Mouse (Mus musculus) layer of hippocampus, adult 11-12 months (tissue): ENCODE data around the gene Egln1.

ENCODE experiments used
- DNase-seq: peaks from one replicate; pipeline ENCODE4 v3.0.0; 2022; ENCODE audit warnings: low spot score

Egln1 gene

DNA sequence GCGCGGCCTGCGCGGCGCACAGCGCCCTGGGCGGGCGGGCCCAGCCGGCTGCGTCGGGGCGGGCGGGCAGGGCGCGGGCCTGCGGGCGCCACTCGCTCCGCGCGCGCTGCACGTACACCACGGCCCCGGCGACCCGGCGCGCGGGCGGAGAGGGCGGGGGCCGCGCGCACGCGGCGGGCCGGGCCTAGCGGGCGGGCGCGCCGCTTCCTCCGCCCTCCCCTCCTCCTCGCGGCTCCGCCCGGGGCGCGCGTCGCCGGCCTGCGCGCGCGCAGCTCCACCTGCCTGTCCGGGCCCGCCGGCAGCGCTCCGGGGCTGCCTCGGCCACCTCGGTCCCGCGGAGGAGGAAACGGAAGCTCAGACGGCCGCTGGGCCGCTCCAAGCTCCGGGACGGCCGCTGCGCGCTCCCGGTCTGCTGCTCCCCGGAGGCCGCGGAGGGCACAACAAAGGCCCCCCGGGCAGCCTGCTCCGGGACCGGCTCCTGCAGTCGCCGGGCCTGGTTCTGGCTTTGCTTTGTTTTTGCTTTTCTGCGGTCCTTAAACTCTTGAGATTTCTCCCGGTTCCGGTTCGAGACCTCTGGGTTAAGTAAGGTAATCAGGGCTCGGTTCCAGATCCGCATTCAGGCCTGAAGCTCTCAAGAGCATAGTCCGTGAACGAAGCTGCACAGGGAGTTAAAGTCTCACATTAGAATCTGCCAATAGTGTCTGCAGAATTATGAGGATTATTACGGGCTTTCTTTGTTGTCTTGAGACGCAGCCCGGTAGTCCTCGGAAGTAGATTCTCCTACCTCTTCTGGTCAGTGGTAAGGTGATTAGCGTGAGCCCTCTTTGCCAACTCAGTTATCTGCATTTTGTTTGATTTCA, at the start of gene Egln1:
Gene Egln1, minus strand, starts transcription at position 116 of the 860 bp plus-strand sequence.
- DNase-seq = peak; percentile 76

DNA sequence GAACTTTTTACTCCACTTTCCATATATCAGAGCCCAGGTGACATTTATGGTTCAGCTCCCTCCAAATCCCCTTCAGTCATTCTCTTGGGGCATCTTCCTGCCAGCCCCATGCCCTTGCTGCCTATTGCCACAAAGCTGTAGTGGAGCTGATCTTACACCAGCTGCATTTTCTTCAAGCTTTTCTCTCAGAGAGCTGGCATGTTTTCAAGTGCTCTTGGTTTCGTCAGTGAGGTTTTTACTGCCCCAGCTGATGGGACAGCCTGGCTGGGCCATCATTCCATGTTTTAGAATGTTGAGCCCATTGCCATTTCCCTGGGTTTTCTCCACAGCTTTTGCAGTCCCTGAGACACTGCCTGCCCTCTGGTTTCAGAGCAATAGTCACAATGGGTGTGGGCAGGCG, 46.7 kb upstream of the Egln1 start:
- DNase-seq = no peak

DNA sequence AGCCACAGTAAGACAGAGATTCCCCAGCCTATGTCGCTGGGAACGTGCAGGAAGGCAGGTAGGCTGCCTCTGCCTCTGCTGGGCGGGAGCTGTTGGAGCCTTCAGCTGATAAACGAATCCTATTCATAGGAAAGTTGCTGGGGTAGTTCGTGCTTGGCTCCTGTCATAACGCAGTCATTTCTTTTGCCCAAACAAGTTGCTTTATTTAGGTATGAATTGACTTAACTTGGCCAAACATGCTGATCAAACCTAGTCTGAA, 42.5 kb upstream of the Egln1 start:
- no peak for DNase-seq

DNA sequence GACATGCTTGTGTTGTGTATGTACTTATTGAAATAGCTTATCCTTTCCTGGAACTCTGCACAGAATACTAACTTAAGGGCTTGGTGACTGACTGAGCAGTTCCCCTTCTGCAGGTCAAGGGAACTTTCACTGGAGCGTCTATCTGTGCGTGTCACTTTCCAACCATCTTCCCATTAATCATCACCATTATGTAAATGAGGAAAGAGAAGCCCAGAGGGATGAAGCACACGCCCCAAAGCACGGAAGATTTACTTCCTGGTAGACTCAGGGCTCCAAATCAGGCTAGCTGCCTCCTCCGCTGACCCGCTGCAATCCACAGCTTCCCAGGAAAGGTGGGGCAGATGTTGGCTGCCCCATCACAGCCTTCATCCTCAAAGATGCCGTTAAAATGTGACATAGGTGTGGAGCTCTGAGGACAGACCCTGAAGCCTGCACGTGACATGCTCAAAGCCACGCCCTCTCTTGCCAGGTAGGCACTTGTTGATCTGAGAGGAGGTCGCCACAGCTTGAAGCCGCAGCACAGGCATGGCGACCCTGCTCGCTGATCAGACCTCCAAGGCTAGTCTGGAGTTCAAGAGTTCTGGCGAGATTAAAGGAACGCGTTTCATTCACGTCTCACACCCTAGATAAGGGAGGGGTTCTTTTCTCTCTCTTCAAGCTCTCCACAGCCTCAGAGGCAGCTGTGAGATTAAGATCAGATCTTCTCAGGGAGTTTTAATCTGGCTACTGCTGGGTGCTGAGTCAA, 42.0 kb upstream of the Egln1 start:
- DNase-seq = no peak

DNA sequence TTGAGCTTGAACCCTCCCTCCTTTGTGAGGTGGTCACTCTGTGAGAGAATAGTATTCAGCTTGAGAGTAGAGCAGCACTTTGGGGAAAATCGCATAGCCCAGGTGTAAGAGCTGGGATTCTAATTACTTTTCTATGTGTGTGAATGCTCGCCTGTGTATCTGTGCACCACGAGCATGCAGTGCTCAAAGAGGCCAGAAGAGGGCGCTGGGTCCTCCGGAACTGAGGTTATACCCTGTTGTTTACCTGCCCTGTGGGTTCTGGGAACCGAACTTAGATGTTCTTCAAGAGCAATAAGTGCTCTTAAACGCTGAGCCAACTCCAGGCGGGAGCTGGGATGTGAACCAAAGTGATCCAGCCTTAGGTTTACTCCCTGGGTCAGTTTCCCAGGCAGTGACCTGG, 31.7 kb upstream of the Egln1 start:
- no peak for DNase-seq

DNA sequence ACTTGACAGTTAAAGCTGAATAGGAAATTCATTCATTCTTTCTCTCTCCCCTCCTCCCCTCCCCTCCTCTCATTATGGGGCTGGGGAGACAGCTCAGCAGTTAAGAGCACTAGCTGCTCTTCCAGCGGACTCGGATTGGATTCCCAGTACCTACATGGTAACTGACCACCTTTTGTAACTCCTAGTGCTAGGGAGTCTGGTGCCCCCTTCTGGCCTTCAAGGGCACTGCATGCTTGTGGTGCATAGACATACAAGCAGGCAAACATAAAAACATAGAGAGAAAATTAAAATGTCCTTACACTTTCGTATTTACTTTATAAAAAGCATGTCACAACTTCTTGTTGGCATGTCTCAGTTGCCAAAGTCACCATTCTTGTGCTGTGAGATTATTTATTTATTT, 30.9 kb upstream of the Egln1 start:
- DNase-seq = no peak

DNA sequence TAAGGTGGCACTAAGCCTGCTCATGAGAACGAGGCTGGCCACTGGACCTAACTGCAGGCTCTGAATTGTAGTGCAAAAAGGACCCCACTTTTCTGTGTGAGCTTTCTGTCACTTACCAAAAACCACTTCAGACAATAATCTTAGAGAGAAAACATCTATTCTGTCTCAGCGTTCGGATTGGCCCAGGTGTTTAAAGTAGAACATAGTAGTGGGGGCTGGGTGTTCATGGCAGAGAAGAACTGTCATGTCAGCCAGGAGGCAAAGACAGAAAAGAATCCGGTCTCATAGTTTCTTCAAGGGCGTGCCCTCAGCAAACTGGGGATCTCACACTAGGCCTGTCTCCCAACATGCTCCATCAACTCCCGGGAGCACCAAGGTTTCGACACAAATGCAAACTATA, 28.9 kb upstream of the Egln1 start:
- DNase-seq = no peak

DNA sequence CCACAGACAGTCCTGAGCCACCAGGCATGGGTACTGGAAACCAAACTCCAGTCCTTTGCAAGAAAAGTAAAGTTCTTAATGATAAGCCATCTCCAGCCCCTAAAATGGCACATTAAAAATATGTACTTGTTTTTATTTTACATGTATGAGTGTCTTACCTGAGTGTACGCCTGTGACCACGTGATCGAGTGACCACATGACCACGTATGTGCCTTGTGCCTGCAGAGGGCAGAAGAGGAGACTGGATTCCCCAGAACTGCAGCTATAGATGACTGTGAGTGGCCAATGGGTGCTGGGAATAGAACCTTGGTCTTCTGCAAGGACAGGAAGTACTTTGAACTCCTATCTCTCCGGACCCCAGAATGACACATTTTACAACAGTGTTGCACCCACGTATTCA, 27.1 kb upstream of the Egln1 start:
- DNase-seq = no peak

DNA sequence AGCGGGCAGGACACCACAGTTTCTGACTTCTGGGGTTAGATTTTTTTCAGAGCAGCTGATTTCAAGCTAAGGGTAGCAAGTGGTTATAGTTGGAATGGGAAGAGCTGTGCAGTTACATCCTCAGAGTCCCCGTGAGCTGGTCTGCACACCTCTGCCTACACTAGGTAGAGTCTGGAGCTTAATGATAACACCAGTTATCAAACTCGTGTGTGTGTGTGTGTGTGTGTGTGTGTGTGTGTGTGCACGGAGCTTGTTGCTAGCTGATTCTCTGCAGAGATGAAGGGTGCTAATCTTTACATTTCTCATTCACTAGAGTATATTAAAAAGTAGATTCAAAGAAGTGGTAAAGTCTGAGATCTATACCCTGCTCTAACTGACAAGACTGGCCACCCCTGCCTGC, 25.1 kb upstream of the Egln1 start:
- no peak for DNase-seq

DNA sequence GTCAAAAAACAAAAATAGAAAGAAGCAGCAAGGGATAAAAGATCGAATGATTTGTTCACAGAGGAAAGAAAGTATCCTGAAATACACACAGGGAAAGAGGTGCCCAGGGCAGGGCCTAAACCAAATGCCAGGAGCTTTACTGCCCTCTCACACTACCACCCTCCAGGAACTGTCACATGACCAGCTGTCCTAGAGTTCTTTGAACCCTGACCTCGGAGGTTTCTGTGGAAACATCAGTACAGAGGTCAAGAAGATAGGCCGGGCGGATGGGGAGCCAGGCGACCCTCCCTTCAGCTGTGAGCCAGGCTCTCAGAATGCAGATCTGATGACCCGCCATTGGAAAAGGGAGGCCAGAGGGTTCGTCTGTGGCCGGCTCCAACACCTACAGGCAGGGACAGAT, 24.1 kb upstream of the Egln1 start:
- DNase-seq = no peak

DNA sequence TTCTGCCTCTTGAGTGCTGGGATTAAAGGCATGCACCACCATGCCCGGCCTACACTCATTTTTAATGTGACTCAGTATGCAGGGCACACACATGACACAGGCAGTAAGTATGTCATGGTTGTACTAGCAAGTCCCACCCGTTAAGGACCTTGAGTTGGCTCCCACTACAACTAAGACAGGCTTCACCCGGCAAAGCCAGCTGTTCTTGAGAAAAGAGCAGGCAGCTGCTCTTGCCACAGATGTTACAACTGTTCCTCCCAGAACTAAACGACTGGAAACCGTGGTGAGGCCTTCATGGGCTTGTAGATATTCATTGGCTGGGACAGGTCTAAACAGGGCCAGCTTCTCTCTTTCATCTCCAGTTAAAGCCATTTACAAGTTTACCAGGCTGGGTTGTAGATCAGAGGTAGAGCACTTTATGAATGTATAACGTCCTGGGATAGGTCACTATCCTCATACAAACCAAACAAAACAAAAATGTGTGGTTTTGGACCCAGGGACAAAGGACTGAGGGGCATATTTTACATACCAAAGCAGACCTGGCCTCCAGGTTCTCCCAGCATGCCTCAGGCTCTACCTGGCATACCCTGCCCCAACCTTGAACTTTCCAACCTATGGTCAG, 21.3 kb upstream of the Egln1 start:
- no peak for DNase-seq

DNA sequence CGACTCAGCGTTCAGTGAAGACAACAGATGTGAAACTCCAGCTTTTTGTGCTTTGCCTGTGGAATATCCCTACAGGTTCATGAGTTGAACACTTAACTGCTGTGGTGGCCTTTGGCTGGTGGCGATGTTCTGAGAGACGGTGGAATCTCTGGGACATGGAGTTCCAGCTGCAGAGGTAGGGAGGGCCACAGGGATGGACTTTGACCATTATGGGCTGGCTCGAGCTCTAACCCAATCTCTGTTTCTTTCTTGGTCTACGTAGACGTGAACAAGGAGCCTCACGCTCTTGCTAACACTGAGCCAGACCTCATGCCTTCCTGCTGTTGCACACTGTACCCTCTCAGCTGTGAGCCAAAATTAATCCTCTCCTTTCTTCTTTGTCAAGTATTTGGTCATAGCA, 15.8 kb upstream of the Egln1 start:
- no peak for DNase-seq

DNA sequence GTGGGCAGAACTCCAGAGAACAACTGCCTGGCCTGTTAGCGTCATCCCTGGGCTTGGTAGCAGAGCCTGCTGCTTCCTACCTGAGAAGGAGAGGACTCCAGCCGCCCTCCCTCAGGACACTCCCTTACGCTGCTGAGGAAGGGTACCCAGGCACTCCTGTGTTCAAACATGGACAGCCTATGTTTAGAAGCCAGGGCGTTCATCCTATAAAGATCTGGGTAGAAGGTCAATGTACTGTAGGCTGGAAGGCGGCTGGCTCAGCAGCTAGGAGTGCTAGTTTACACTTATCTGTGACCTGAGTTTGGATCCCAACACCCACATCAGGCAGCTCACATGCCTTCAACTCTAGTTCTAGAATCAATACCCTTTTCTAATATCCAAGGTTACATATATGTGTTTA, 14.1 kb upstream of the Egln1 start:
- no peak for DNase-seq

DNA sequence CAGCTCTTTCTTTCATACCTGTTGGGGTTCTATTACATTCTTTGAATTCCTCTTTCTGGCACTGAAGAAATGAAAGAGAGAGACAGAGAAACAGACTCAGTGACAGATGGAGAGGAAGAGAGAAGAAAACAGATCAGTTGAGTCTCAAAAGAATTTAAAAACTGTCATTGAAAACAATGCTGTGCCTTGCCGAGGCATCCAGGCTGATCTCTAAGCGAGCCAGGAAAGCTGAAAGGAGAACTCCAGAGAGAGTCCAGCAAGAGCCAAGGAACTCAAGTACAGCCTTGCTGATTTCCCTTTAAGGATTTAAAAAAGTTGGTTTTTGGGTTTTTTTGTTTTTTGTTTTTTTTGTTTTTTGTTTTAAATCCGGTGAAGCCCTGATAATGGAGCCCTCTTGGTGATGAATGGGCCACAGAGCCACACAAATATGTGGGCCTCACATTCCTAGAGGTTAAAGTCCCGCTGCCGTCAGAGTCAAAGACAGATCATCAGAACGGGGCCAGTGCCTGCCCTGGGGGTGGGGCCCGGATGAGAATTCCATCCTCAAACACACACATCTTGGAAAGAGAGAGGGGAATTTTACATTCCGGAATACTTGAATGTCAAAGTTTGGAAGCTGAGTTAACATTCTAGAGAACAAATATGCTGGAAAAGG, 11.2 kb upstream of the Egln1 start:
- DNase-seq = no peak

DNA sequence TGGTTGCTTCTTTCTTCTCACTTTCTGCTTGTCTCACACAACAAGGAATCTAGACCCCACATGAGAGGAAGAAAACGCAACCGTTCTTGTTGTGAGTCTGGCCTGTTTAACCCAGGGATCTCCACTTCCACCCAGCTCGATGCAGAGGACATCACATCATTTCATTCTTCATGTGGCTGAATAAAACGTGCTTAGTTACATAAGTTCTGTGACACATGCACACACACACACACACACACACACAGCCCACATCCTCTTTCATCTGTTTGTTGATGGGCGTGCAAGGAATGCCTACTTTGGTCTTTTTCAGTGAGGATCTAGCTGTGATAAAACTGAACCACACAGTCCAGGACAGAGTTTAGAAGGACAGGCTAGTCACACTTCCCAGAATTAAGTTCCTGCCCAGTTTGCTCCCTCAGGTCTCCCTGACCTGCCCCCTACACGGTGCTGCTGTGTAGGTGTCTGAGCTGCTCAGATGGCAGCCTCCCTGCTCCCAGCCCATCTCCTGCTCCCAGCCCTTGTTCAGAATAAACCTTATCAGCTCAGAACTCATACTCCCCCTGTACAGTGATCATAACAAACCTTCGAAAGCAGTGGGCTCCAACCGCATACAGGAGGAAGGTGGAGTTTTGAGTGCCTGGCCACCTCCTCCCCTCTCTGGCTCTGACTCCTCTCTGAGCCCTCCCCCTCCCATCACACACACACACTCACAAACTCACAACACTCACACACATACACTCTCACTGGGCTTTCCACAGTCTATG, 10.5 kb upstream of the Egln1 start:
- no peak for DNase-seq

DNA sequence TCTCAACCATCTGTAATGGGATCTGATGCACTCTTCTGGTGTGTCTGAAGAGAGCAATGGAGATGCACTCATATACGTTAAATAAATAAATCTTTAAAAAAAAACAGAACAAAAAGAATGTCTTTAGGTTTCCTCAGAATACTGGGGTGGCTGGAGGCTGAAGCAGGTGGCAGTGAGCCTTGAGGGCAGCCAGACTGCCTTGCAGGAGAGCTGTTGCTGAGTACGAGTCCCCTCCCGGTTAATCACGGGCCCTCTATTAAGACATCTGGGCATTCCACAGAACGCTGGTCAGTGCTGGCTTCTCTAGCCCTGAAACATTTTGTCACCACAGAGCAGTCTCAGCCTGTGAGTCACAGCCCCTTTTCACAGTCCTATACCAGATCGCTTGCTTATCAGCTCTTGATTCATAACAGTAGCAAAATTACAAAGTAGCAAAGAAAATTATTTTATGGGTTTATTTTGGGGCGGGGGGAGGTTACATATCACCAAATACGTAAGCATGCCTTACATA, 5.5 kb upstream of the Egln1 start:
- DNase-seq = no peak

DNA sequence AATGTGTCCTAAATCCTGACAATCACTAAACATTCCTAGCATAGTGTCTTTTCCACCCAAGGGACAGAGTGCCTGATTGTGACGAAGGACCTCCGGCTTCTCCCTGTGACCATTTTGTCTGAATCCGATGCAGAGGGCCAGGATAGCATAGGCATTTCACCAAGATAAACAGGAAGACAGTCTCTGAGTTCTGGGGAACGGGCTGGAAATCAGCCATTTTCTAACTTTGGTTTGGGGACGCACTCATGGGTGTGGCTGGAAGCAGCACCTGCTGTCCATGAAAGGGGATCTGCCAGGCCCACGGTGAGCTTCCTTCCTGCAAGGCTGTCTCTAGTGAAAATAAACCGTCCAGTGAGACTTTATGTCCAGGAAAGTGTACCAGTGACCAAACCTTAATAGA, 4.1 kb upstream of the Egln1 start:
- no peak for DNase-seq

DNA sequence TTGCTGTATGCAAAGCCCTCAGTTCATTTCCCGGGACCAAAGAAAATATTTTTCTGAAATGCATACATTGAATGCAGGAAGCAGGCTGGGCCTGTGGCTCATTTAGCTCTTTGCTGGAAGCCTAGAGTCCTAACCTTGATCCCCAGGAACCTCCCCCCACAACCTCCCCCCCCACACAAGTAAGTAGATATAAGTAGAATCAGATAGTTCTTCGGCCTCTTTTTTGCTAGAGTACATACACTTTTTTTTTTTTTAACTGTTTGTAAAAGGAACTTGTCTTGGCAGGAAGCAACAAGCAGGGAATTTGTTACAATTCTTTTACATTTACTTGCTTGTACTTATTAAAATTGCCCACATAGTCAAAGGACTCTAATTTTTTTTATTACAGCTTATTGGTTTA, 1.7 kb upstream of the Egln1 start:
- DNase-seq = no peak

DNA sequence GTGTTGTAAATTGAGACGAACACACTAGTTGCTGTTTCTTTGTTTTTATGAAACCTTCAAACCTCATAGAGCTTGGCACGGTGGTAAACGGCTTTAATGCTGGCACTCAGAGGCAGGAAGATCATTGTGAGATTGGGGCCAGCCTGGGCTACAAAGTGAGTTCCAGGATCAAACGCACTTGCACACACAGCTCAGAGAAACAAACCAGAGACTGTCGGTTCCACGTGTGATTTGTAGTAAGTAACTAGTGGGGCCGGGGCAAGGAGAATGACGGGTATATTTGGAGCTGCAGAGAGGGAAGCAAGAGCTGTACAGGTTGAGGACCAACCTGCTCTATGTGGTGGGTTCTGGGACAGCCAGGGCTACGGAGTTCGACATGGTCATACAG, 939 bp upstream of the Egln1 start:
- no peak for DNase-seq

DNA sequence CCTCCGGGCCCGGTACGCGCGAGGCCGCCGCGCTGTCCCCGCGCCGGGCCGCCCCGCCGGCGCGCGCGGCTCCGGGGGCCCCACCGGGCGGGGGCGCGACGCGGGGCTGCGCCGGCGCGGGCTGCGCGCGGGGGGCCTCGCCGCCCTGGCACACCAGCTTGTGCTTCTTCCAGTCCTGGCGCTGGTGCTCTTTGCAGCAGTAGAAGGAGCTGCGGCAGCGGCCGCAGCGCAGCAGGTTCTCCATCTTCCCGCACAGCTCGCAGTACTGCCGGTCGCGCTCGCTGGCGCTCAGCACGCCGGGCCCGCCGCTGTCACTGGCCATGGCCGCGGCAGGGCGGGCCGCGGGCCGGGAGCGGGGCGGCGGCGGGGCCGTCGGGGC, 402 bp downstream of the Egln1 start:
- DNase-seq = peak; percentile 22

DNA sequence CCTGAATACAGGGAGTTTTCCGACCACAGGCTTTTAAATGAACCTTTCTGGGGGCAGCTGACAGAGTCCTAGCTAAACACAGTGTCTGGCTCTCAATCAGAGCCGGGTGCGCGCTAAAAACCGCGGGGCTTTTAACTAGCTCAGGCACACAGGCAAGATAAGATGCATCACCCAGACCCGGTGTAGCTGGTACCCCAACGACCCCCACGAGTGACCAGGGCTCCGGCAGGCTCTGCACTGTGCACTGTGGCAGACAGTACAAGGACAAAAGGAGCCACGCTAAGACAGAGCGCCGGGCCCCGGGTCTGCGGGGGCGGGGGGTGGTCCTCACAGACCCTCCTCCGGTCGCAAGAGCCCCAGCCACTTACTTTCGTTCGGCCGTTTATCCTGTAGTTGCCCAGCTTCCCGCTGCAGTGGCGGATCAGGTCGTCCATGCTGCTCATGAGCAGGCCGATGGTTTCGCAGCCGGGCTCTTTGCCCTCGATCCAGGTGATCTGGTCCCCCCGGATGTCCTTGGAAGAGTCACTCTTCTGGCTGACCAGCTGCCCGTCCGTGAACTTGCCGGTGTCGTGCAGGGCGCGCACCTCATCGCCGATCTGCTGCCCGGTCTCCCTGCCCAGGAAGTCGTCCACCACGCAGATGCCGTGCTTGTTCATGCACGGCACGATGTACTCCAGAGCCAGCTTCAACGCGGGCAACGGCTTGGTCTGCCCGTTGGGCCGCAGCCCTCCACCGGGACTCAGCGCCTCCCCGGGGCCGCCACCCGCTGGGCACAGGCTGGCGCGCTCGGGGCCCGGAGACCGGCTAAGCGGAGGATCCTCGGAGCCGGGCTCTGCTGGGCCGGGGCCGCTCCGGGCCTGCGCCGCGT, 1.0 kb downstream of the Egln1 start:
- peak; percentile 47 for DNase-seq
